Mouse (Mus musculus): ENCODE data around the gene Atxn1. TPM values are rescaled to one million over a fixed set of nuclear protein-coding genes. Genes with fewer than 3 reads are reported as not detected.

Atxn1 gene
- total and polyA plus RNA-seq, 2 experiments from 2014 or later: 12.0 to 31.4 TPM

- 90% methylated on average over 9 of the region's 9 CpGs for WGBS
- no peak for DNase-seq (ENCODE audit: low spot score)
- H3K36me3 ChIP-seq (ENCODE audit: insufficient read depth, low read length): no peaks in the 10 kb centered on the region
- H3K27me3 ChIP-seq (ENCODE audit: insufficient read depth, low read length): no peaks in the 10 kb centered on the region
- no peak overlapping the region for H3K4me2 ChIP-seq (ENCODE audit: low read depth, low read length, poor library complexity, severe bottlenecking)
- TF ChIP-seq CTCF (IDR thresholded peaks at IDR 0.05): peak; percentile 49
- H3K9me3 ChIP-seq (ENCODE audit: low read length): no peaks in the 10 kb centered on the region
- H3K4me1 ChIP-seq (ENCODE audit: insufficient read depth, low read length): peaks cover 3% of the 10 kb centered on the region; the same call in 1 of the 2 replicates
- ATAC-seq (ENCODE audit: low FRiP score): no peak
- no peak overlapping the region for H3K4me3 ChIP-seq (ENCODE audit: low read depth, low read length)
- no peak overlapping the region for H3K27ac ChIP-seq (ENCODE audit: low read depth, low read length)
- H3K9ac ChIP-seq (replicated peaks; ENCODE audit: low read length, poor library complexity, severe bottlenecking): no peak overlapping the region
Observed at GRCm38 (mm10) chr13:45693953-45694352, 270.9 kb downstream of the Atxn1 start.

- 69% methylated on average over 11 of the region's 11 CpGs for WGBS
- no peak for TF ChIP-seq CTCF (IDR thresholded peaks at IDR 0.05)
- no peaks in the 10 kb centered on the region for H3K36me3 ChIP-seq (ENCODE audit: insufficient read depth, low read length)
- no peak overlapping the region for H3K9ac ChIP-seq (replicated peaks; ENCODE audit: low read length, poor library complexity, severe bottlenecking)
- H3K4me2 ChIP-seq (ENCODE audit: low read depth, low read length, poor library complexity, severe bottlenecking): no peak overlapping the region
- no peaks in the 10 kb centered on the region for H3K27me3 ChIP-seq (ENCODE audit: insufficient read depth, low read length)
- no peak for DNase-seq (ENCODE audit: low spot score)
- no peak overlapping the region for H3K4me3 ChIP-seq (ENCODE audit: low read depth, low read length)
- no peak for ATAC-seq (ENCODE audit: low FRiP score)
- H3K4me1 ChIP-seq (ENCODE audit: insufficient read depth, low read length): peaks cover 3% of the 10 kb centered on the region; the same call in 1 of the 2 replicates
- H3K27ac ChIP-seq (ENCODE audit: low read depth, low read length): no peak overlapping the region
- no peaks in the 10 kb centered on the region for H3K9me3 ChIP-seq (ENCODE audit: low read length)
Observed at GRCm38 (mm10) chr13:45693534-45693933, 271.3 kb downstream of the Atxn1 start.

DNA sequence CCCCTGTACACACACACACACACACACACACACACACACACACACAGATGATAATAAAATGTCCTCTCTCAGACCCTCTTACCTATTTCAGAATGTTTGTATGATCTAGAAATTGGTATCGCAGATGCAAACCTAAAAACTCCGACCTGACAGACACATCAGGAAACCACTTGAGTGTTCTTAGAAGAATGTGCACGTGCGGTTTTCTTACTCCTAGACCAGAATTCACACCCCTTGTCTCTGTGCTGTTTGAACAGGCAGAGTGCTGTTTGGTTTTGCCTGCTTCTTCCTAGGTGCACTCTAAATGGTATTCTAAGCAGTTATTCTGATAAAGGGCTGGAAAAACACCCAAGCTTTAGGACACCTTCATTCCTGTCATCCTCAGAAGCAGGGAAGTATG, 271.7 kb downstream of the Atxn1 start:
- H3K4me1 ChIP-seq (ENCODE audit: insufficient read depth, low read length): peaks cover 3% of the 10 kb centered on the region; the same call in 1 of the 2 replicates
- no peak for TF ChIP-seq CTCF (IDR thresholded peaks at IDR 0.05)
- no peak overlapping the region for H3K4me2 ChIP-seq (ENCODE audit: low read depth, low read length, poor library complexity, severe bottlenecking)
- 89% methylated on average over 4 of the region's 4 CpGs for WGBS
- no peak overlapping the region for H3K27ac ChIP-seq (ENCODE audit: low read depth, low read length)
- H3K9ac ChIP-seq (replicated peaks; ENCODE audit: low read length, poor library complexity, severe bottlenecking): no peak overlapping the region
- no peaks in the 10 kb centered on the region for H3K36me3 ChIP-seq (ENCODE audit: insufficient read depth, low read length)
- H3K4me3 ChIP-seq (ENCODE audit: low read depth, low read length): no peak overlapping the region
- no peaks in the 10 kb centered on the region for H3K27me3 ChIP-seq (ENCODE audit: insufficient read depth, low read length)
- DNase-seq (ENCODE audit: low spot score): no peak
- no peaks in the 10 kb centered on the region for H3K9me3 ChIP-seq (ENCODE audit: low read length)
- no peak for ATAC-seq (ENCODE audit: low FRiP score)

GRCm38 (mm10) chr13:45692440-45692839, 272.4 kb downstream of the Atxn1 start:
- Histone ChIP-seq H3K27me3 (ENCODE audit: insufficient read depth, low read length) (no peaks in the 10 kb centered on the region), H3K4me2 (ENCODE audit: low read depth, low read length, poor library complexity, severe bottlenecking) (no peak overlapping the region), H3K9me3 (ENCODE audit: low read length) (no peaks in the 10 kb centered on the region), H3K9ac (replicated peaks; ENCODE audit: low read length, poor library complexity, severe bottlenecking) (no peak overlapping the region), H3K4me3 (ENCODE audit: low read depth, low read length) (no peak overlapping the region), H3K36me3 (ENCODE audit: insufficient read depth, low read length) (no peaks in the 10 kb centered on the region), H3K27ac (ENCODE audit: low read depth, low read length) (no peak overlapping the region), H3K4me1 (ENCODE audit: insufficient read depth, low read length) (peaks cover 3% of the 10 kb centered on the region; the same call in 1 of the 2 replicates)
- TF ChIP-seq CTCF (IDR thresholded peaks at IDR 0.05): no peak
- no peak for DNase-seq (ENCODE audit: low spot score)
- 57% methylated on average over 9 of the region's 9 CpGs for WGBS
- no peak for ATAC-seq (ENCODE audit: low FRiP score)

GRCm38 (mm10) chr13:45690426-45690825, 274.4 kb downstream of the Atxn1 start:
- H3K36me3 ChIP-seq (ENCODE audit: insufficient read depth, low read length): no peaks in the 10 kb centered on the region
- H3K4me3 ChIP-seq (ENCODE audit: low read depth, low read length): no peak overlapping the region
- no peaks in the 10 kb centered on the region for H3K9me3 ChIP-seq (ENCODE audit: low read length)
- ATAC-seq (ENCODE audit: low FRiP score) (no peak), DNase-seq (ENCODE audit: low spot score) (no peak)
- H3K27ac ChIP-seq (ENCODE audit: low read depth, low read length): no peak overlapping the region
- no peak overlapping the region for H3K4me2 ChIP-seq (ENCODE audit: low read depth, low read length, poor library complexity, severe bottlenecking)
- H3K9ac ChIP-seq (replicated peaks; ENCODE audit: low read length, poor library complexity, severe bottlenecking): no peak overlapping the region
- 71% methylated on average over 1 of the region's 1 CpGs for WGBS
- H3K27me3 ChIP-seq (ENCODE audit: insufficient read depth, low read length): no peaks in the 10 kb centered on the region
- H3K4me1 ChIP-seq (ENCODE audit: insufficient read depth, low read length): peaks cover 3% of the 10 kb centered on the region; the same call in 1 of the 2 replicates
- no peak for TF ChIP-seq CTCF (IDR thresholded peaks at IDR 0.05)

DNA sequence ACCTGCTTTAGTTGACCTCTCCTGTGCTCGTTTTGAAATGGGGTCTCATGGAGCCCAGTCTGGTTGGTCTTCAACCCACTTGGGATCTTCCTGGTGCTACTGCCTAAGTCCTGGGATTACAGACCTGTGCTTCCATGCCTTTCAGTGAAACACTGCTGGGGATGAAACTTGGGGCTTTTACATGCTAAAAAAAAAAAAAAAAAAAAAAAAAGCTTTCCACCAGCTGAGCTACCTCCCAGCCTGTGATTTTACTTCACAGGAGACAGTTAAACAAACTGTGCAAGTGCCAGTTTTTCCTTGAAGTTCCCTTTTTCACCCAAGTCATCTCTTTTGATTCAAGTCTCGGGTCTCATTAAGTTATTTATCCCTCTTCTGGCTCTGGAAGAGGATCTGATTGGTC, 275.9 kb downstream of the Atxn1 start:
- H3K4me2 ChIP-seq (ENCODE audit: low read depth, low read length, poor library complexity, severe bottlenecking): no peak overlapping the region
- DNase-seq (ENCODE audit: low spot score) (no peak), ATAC-seq (ENCODE audit: low FRiP score) (no peak)
- H3K9ac ChIP-seq (replicated peaks; ENCODE audit: low read length, poor library complexity, severe bottlenecking): no peak overlapping the region
- no peaks in the 10 kb centered on the region for H3K36me3 ChIP-seq (ENCODE audit: insufficient read depth, low read length)
- TF ChIP-seq CTCF (IDR thresholded peaks at IDR 0.05): no peak
- 61% methylated on average over 2 of the region's 2 CpGs for WGBS
- peaks cover 6% of the 10 kb centered on the region; the same call in 1 of the 2 replicates for H3K4me1 ChIP-seq (ENCODE audit: insufficient read depth, low read length)
- H3K4me3 ChIP-seq (ENCODE audit: low read depth, low read length): no peak overlapping the region
- H3K27me3 ChIP-seq (ENCODE audit: insufficient read depth, low read length): no peaks in the 10 kb centered on the region
- no peaks in the 10 kb centered on the region for H3K9me3 ChIP-seq (ENCODE audit: low read length)
- no peak overlapping the region for H3K27ac ChIP-seq (ENCODE audit: low read depth, low read length)

Measured in midbrain, postnatal 0 days (tissue).